16 mouse cellular contexts compared by ENCODE assay signal in genomic region chr14:25616009-25616723, GRCm38 (mm10).
DNase-seq lines count a peak whose midpoint lies in the region; ATAC-seq and TF ChIP-seq lines count a peak whose summit lies in the region.
"Had no signal": no experiment of that assay in that cellular context is flagged by ENCODE, and none has a peak within 500 bp of the region (broad histone marks: within the 10 kb centered on the region; RNA-seq: fewer than 3 reads in every experiment).

No protein-coding gene starts in this region.

- no peak for TF ChIP-seq EP300 in heart, adult 2 months (IDR thresholded peaks at IDR 0.05; ENCODE audit: insufficient read depth, low read depth, low read length)

- no peak overlapping the region for H3K4me2 ChIP-seq in neural tube, embryonic 15.5 days
- H3K4me2 ChIP-seq in liver, embryonic 11.5 days, result no peak overlapping the region
- H3K4me2 ChIP-seq: embryonic facial prominence, embryonic 12.5 days; forebrain, embryonic 15.5 days; limb, embryonic 15.5 days; lung, embryonic 15.5 days had no signal

- H3K36me3 ChIP-seq in heart, adult 2 months (ENCODE audit: control insufficient read depth, insufficient read depth, low read length), result no peaks in the 10 kb centered on the region
- peaks cover 81% of the 10 kb centered on the region for H3K36me3 ChIP-seq in embryonic facial prominence, embryonic 10.5 days (replicated peaks)
- no peaks in the 10 kb centered on the region for H3K36me3 ChIP-seq in neural tube, embryonic 15.5 days
- 0 out of 2 replicates have a peak, but pooled peaks cover 2% of the 10 kb centered on the region for H3K36me3 ChIP-seq in liver, embryonic 11.5 days (ENCODE audit: control insufficient read depth, insufficient read depth, low read length)
- H3K36me3 ChIP-seq: forebrain, embryonic 15.5 days; lung, embryonic 15.5 days had no signal

- peaks cover 5% of the 10 kb centered on the region; the same call in 1 of the 2 replicates for H3K79me2 ChIP-seq in heart, adult 2 months (replicated peaks; ENCODE audit: control insufficient read depth, insufficient read depth, low read length)

- no peak for ATAC-seq in neural tube, embryonic 15.5 days (ENCODE audit: low FRiP score)
- ATAC-seq in liver, embryonic 11.5 days (replicated peaks; ENCODE audit: low FRiP score), result no peak
- ATAC-seq: forebrain, embryonic 15.5 days had no signal

- H3K9me3 ChIP-seq in embryonic facial prominence, embryonic 10.5 days, result no peaks in the 10 kb centered on the region
- no peaks in the 10 kb centered on the region for H3K9me3 ChIP-seq in neural tube, embryonic 15.5 days (replicated peaks)
- H3K9me3 ChIP-seq in liver, embryonic 11.5 days (ENCODE audit: control insufficient read depth, low read length), result no peaks in the 10 kb centered on the region
- H3K9me3 ChIP-seq: embryonic facial prominence, embryonic 12.5 days; forebrain, embryonic 15.5 days; limb, embryonic 15.5 days; lung, embryonic 15.5 days had no signal

- no peaks in the 10 kb centered on the region for H3K27me3 ChIP-seq in heart, adult 2 months (ENCODE audit: control insufficient read depth, insufficient read depth, low read length)
- H3K27me3 ChIP-seq in embryonic facial prominence, embryonic 10.5 days (replicated peaks; ENCODE audit: low read depth, poor library complexity, severe bottlenecking), result no peaks in the 10 kb centered on the region
- no peaks in the 10 kb centered on the region for H3K27me3 ChIP-seq in neural tube, embryonic 15.5 days (replicated peaks)
- H3K27me3 ChIP-seq in liver, embryonic 11.5 days (replicated peaks; ENCODE audit: control insufficient read depth, insufficient read depth, low read length), result no peaks in the 10 kb centered on the region
- H3K27me3 ChIP-seq: embryonic facial prominence, embryonic 12.5 days; forebrain, embryonic 15.5 days; limb, embryonic 15.5 days; lung, embryonic 15.5 days had no signal

- H3K4me1 ChIP-seq in heart, adult 2 months (ENCODE audit: control insufficient read depth, insufficient read depth, low read length), result peaks cover 21% of the 10 kb centered on the region
- peaks cover 77% of the 10 kb centered on the region for H3K4me1 ChIP-seq in embryonic facial prominence, embryonic 10.5 days
- H3K4me1 ChIP-seq in neural tube, embryonic 15.5 days, result peaks cover 94% of the 10 kb centered on the region
- H3K4me1 ChIP-seq in liver, embryonic 11.5 days (replicated peaks; ENCODE audit: control insufficient read depth, insufficient read depth, low read length), result peaks cover 25% of the 10 kb centered on the region

- no peak overlapping the region for H3K9ac ChIP-seq in heart, adult 2 months (ENCODE audit: low read depth, low read length)
- no peak overlapping the region for H3K9ac ChIP-seq in neural tube, embryonic 15.5 days (replicated peaks)
- no peak overlapping the region for H3K9ac ChIP-seq in liver, embryonic 11.5 days (ENCODE audit: low read depth, low read length)
- H3K9ac ChIP-seq: embryonic facial prominence, embryonic 12.5 days; forebrain, embryonic 15.5 days; limb, embryonic 15.5 days; lung, embryonic 15.5 days had no signal

- TF ChIP-seq CTCF in heart, adult 2 months (IDR thresholded peaks at IDR 0.05), result no peak
- no peak for TF ChIP-seq CTCF in layer of hippocampus, adult 2 months (conservative IDR thresholded peaks at IDR 0.05)

- WGBS in heart, adult 2 months, result 78% methylated on average over 15 of the region's 15 CpGs
- WGBS in embryonic facial prominence, embryonic 10.5 days, result 88% methylated on average over 15 of the region's 15 CpGs
- 77% methylated on average over 15 of the region's 15 CpGs for WGBS in neural tube, embryonic 15.5 days
- WGBS in liver, embryonic 11.5 days, result 82% methylated on average over 15 of the region's 15 CpGs

- TF ChIP-seq POLR2A in heart, adult 2 months (IDR thresholded peaks at IDR 0.05; ENCODE audit: insufficient read depth, low read depth, low read length), result no peak

- intact Hi-C loops in heart, adult 2 months (cut with DNase I), result no loop called here
- intact Hi-C loops in left cerebral cortex, postnatal 4 days (cut with DNase I), result no loop called here

- DNase-seq in heart, adult 11 months, result peak; percentile 92
- DNase-seq in heart, adult 2 months, result no peak
- DNase-seq in layer of hippocampus, adult 2 months (ENCODE audit: low spot score in 2 of 2), result no peak
- DNase-seq in layer of hippocampus, adult 8-10 months (ENCODE audit: low spot score in 2 of 2), result no peak
- DNase-seq in embryonic facial prominence, embryonic 10.5 days (ENCODE audit: low spot score), result no peak
- no peak for DNase-seq in liver, embryonic 11.5 days (ENCODE audit: low spot score)
- no peak for DNase-seq in left cerebral cortex, postnatal 4 days
- DNase-seq: adrenal gland, postnatal 10 days; B cell, adult 2 months; cerebellum, postnatal 25 days; kidney, postnatal 4 days had no signal

- H3K27ac ChIP-seq in heart, adult 2 months, result no peak overlapping the region
- H3K27ac ChIP-seq in layer of hippocampus, adult 2 months, result peak overlapping the region; percentile 51; the same call in 1 of the 2 replicates
- 0 out of 2 replicates have a peak overlapping the region, but pooled peaks have one; percentile 2 for H3K27ac ChIP-seq in embryonic facial prominence, embryonic 10.5 days (replicated peaks)
- H3K27ac ChIP-seq in neural tube, embryonic 15.5 days (replicated peaks), result 0 out of 2 replicates have a peak overlapping the region, but pooled peaks have one; percentile 13
- no peak overlapping the region for H3K27ac ChIP-seq in liver, embryonic 11.5 days (ENCODE audit: low read depth, low read length)
- H3K27ac ChIP-seq: embryonic facial prominence, embryonic 12.5 days; forebrain, embryonic 15.5 days; limb, embryonic 15.5 days; lung, embryonic 15.5 days had no signal

- no peak overlapping the region for H3K4me3 ChIP-seq in heart, adult 2 months
- no peak overlapping the region for H3K4me3 ChIP-seq in layer of hippocampus, adult 2 months
- no peak overlapping the region for H3K4me3 ChIP-seq in embryonic facial prominence, embryonic 10.5 days
- no peak overlapping the region for H3K4me3 ChIP-seq in neural tube, embryonic 15.5 days (replicated peaks)
- no peak overlapping the region for H3K4me3 ChIP-seq in liver, embryonic 11.5 days (ENCODE audit: low read depth, low read length)
- H3K4me3 ChIP-seq: embryonic facial prominence, embryonic 12.5 days; forebrain, embryonic 15.5 days; limb, embryonic 15.5 days; lung, embryonic 15.5 days had no signal

Comparison
In these comparisons a context has a peak if more than half of its experiments do, and no peak if none do; other contexts are left out.
1. H3K27ac ChIP-seq: peak in layer of hippocampus, adult 2 months (single experiment), embryonic facial prominence, embryonic 10.5 days (single experiment) and neural tube, embryonic 15.5 days (single experiment); none in heart, adult 2 months (single experiment) and liver, embryonic 11.5 days (single experiment).